8 mouse cellular contexts compared by ENCODE assay signal in the genomic region with DNA sequence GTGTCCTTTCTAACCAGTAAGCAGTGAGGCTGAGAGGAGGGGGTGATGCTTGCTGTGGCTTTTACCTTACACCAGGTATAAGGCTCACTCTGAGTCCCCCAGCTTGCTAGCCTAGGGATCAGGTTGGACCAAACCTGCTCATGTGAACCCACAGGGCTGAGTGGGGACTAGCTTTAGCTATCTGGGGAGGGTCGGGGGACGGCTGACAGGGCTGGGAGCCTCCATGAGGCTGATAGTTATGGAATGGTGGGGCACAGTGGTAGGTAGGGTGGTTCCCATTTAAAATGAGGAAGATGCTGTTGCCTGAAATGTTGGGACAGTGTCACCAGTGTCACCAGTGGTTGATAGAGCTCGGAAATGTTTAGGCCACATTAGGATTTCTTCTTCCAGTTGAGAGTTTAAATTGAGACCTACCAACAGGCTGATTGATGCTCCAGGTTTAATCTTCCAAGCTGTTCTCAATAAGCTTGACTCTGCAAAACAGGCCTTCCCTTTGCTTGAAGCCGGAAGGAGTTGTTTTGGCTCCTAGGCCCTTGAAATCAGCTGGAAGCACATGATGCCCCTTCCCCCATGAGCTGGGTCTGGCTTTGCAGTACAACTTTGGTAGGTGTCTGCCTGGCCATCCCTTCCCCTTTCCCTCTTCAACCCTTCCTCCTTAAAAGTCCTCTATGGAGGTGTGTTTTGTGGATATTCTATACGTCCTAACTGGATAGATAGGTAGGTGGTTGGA. TPM values are rescaled to one million over a fixed set of nuclear protein-coding genes. Genes with fewer than 3 reads are reported as not detected.
DNase-seq lines count a peak whose midpoint lies in the region; ATAC-seq and TF ChIP-seq lines count a peak whose summit lies in the region.

No protein-coding gene starts in this region.

- no peaks in the 10 kb centered on the region for H3K36me3 ChIP-seq in neural tube, embryonic 11.5 days (ENCODE audit: control insufficient read depth, insufficient read depth, low read length)
- no peaks in the 10 kb centered on the region for H3K36me3 ChIP-seq in forebrain, postnatal 0 days (ENCODE audit: insufficient read depth)
- H3K36me3 ChIP-seq in myocyte (ENCODE audit: control insufficient read depth, insufficient read depth): no peaks in the 10 kb centered on the region

- no peak overlapping the region for H3K27ac ChIP-seq in neural tube, embryonic 11.5 days (ENCODE audit: low read depth, low read length)
- H3K27ac ChIP-seq in forebrain, postnatal 0 days (ENCODE audit: low read depth, low read length): no peak overlapping the region

- no peaks in the 10 kb centered on the region for H3K9me3 ChIP-seq in neural tube, embryonic 11.5 days (ENCODE audit: control insufficient read depth, low read length)
- no peaks in the 10 kb centered on the region for H3K9me3 ChIP-seq in forebrain, postnatal 0 days (ENCODE audit: low read length)

- no peak for TF ChIP-seq POLR2A in myocyte (IDR thresholded peaks at IDR 0.05; ENCODE audit: insufficient read length, low read depth)

- no peaks in the 10 kb centered on the region for H3K27me3 ChIP-seq in neural tube, embryonic 11.5 days (ENCODE audit: control insufficient read depth, insufficient read depth, low read length)
- H3K27me3 ChIP-seq in forebrain, postnatal 0 days (ENCODE audit: insufficient read depth, low read length): no peaks in the 10 kb centered on the region
- no peaks in the 10 kb centered on the region for H3K27me3 ChIP-seq in myocyte (ENCODE audit: control insufficient read depth, insufficient read depth, insufficient read length)

- no peak for ATAC-seq in neural tube, embryonic 11.5 days (ENCODE audit: insufficient read depth, low FRiP score, low TSS enrichment)
- ATAC-seq in forebrain, postnatal 0 days: no peak

- H3ac ChIP-seq in myocyte (ENCODE audit: control insufficient read depth, insufficient read length): no peak overlapping the region

- intact Hi-C loops in left cerebral cortex, postnatal 14 days (cut with DNase I): no loop called here

- peak overlapping the region; percentile 85 for H3K9ac ChIP-seq in neural tube, embryonic 11.5 days (ENCODE audit: low read length)
- H3K9ac ChIP-seq in forebrain, postnatal 0 days: peak overlapping the region; percentile 90

- TF ChIP-seq CTCF in forebrain, postnatal 0 days (IDR thresholded peaks at IDR 0.05; ENCODE audit: low read depth): no peak

- H3K4me2 ChIP-seq in neural tube, embryonic 11.5 days (ENCODE audit: low read depth): peak overlapping the region; percentile 93
- peak overlapping the region; percentile 95 for H3K4me2 ChIP-seq in forebrain, postnatal 0 days (ENCODE audit: low read depth)
- peak overlapping the region; percentile 97 for H3K4me2 ChIP-seq in myocyte (ENCODE audit: low read depth)

- peak overlapping the region; percentile 80 for H3K4me3 ChIP-seq in neural tube, embryonic 11.5 days (ENCODE audit: low read depth, low read length)
- peak overlapping the region; percentile 88 for H3K4me3 ChIP-seq in forebrain, postnatal 0 days (ENCODE audit: low read depth, low read length)
- peak overlapping the region; percentile 56 for H3K4me3 ChIP-seq in myocyte

- H3K79me2 ChIP-seq in myocyte (ENCODE audit: control insufficient read depth, insufficient read depth): peaks cover 38% of the 10 kb centered on the region

- no peak for DNase-seq in neural tube, embryonic 11.5 days (ENCODE audit: low spot score)
- DNase-seq in neural tube, embryonic 10.5 days (ENCODE audit: extremely low spot score, low spot score): no peak
- DNase-seq in forebrain, postnatal 0 days: no peak
- peak; percentile 10 for DNase-seq in large intestine, adult 2 months (ENCODE audit: low read depth, low spot score)
- DNase-seq in urinary bladder, postnatal 36 days (ENCODE audit: low spot score in 2 of 2): no peak
- no peak for DNase-seq in frontal cortex, postnatal 25 days (ENCODE audit: low spot score in 2 of 2)
- DNase-seq in left cerebral cortex, postnatal 14 days (ENCODE audit: low spot score in 2 of 2): no peak

- WGBS in neural tube, embryonic 11.5 days: 61% methylated on average over 5 of the region's 5 CpGs
- WGBS in forebrain, postnatal 0 days: 36% methylated on average over 5 of the region's 5 CpGs
- 10% methylated on average over 5 of the region's 5 CpGs for WGBS in large intestine, adult 2 months

- peaks cover 16% of the 10 kb centered on the region for H3K4me1 ChIP-seq in neural tube, embryonic 11.5 days (ENCODE audit: control insufficient read depth, insufficient read depth, low read length)
- peaks cover 20% of the 10 kb centered on the region; the same call in 1 of the 2 replicates for H3K4me1 ChIP-seq in forebrain, postnatal 0 days (ENCODE audit: insufficient read depth)

TF ChIP-seq in myocyte, 11 proteins besides CTCF, POLR2A, EP300 and RAD21:
- TF ChIP-seq TCF12 (IDR thresholded peaks at IDR 0.05; ENCODE audit: insufficient read depth, poor library complexity, severe bottlenecking): no peak
- no peak for TF ChIP-seq TCF3 (IDR thresholded peaks at IDR 0.05; ENCODE audit: insufficient read length, low read depth)
- TF ChIP-seq MYOG (IDR thresholded peaks at IDR 0.05; ENCODE audit: control insufficient read depth in 1 of 3, insufficient read depth in 1 of 3, insufficient read length in 2 of 3, low read depth in 2 of 3): no peak
- TF ChIP-seq MAX (IDR thresholded peaks at IDR 0.05; ENCODE audit: low read depth): no peak

RNA-seq across cellular contexts. Expression of a gene that starts 1.8 kb away (rescaled TPM):
- 18.3 and 22.0 TPM in 2 replicates for polyA plus RNA-seq in neural tube, embryonic 11.5 days (2014; fragmentation: Nextera tagmentation; extraction: Ambion mirVana)
- total RNA-seq in forebrain, postnatal 0 days (2014; rRNA removed): 48.2 and 52.6 TPM in 2 replicates
- polyA plus RNA-seq in forebrain, postnatal 0 days (2015; fragmentation: Nextera tagmentation; extraction: Ambion mirVana): 6.9 and 10.7 TPM in 2 replicates
- 23.9 and 34.2 TPM in 2 replicates for polyA plus RNA-seq in large intestine, adult 2 months (2012; rRNA removed)
- 6.1 TPM for polyA plus RNA-seq in myocyte (2012; fragmentation: generic; extraction: Trizol)
- total RNA-seq in left cerebral cortex, postnatal 14 days (2021): 10 to 100 TPM; 53.5 to 53.8 TPM
